Mouse (Mus musculus) forebrain, embryonic 14.5 days (tissue): Measurements from ENCODE around the gene Ppp3ca. TPM values are rescaled to one million over a fixed set of nuclear protein-coding genes. Genes with fewer than 3 reads are reported as not detected.

Source experiments
- ATAC-seq: fragments of 200-750 bp; cut with Nextera tagmentation; 2 replicates; pipeline ENCODE4 v1.8.0; 2017; ENCODE audit warnings: mild to moderate bottlenecking, moderate library complexity
- DNase-seq: peaks from one replicate; pipeline ENCODE4 v3.0.0-alpha.2; 2015; ENCODE audit warnings: low spot score
- H3K27ac ChIP-seq: fragments of 300-500 bp; sonication (generic); 2 replicates; pipeline ENCODE4 v1.5.1; 2014; ENCODE audit warnings: low read depth, mild to moderate bottlenecking, control low read depth, low read length, moderate library complexity
- H3K27me3 ChIP-seq: fragments of 300-500 bp; sonication (generic); replicated peaks from 2 replicates; pipeline ENCODE4 v1.6.1; 2014; ENCODE audit warnings: low read length, control low read depth, mixed read lengths; ENCODE audit not compliant: control insufficient read depth, insufficient read depth
- H3K36me3 ChIP-seq: fragments of 300-500 bp; sonication (generic); 2 replicates; pipeline ENCODE4 v1.6.1; 2014; ENCODE audit warnings: low read length, control low read depth; ENCODE audit not compliant: control insufficient read depth, insufficient read depth
- H3K4me1 ChIP-seq: fragments of 300-500 bp; sonication (generic); 2 replicates; pipeline ENCODE4 v1.6.1; 2014; ENCODE audit warnings: antibody characterized with exemption, low read length, control low read depth; ENCODE audit not compliant: control insufficient read depth, insufficient read depth
- H3K4me2 ChIP-seq: fragments of 300-500 bp; sonication (generic); 2 replicates; pipeline ENCODE4 v1.6.1; 2014; ENCODE audit warnings: mild to moderate bottlenecking, control low read depth, low read length
- H3K4me3 ChIP-seq: fragments of 300-500 bp; sonication (generic); 2 replicates; pipeline ENCODE4 v1.5.1; 2014; ENCODE audit warnings: low read depth, low read length, control low read depth
- H3K9ac ChIP-seq: fragments of 300-500 bp; sonication (generic); 2 replicates; pipeline ENCODE4 v1.6.1; 2014; ENCODE audit warnings: mild to moderate bottlenecking, low read length, control low read depth, moderate library complexity
- H3K9me3 ChIP-seq: fragments of 300-500 bp; sonication (generic); replicated peaks from 2 replicates; pipeline ENCODE4 v1.6.1; 2016; ENCODE audit warnings: low read length, control low read depth, mixed read lengths; ENCODE audit not compliant: control insufficient read depth
- WGBS: fragments of 180-500 bp; shearing (Covaris S2); extraction: QIAGEN DNeasy Blood & Tissue Kit; methylation state at CpG from one replicate; pipeline ENCODE4 v1.1.7; 2014; 5-methylcytosine and 5-hydroxymethylcytosine counted together
- polyA plus RNA-seq: library from polyadenylated mRNA; unstranded; fragments of >200 nt; fragmentation: Nextera tagmentation; extraction: Ambion mirVana; gene quantifications from 2 replicates; pipeline ENCODE4 v1.2.1, GENCODE M21; 2014

Gene Ppp3ca
- polyA plus RNA-seq, 1 experiment from 2014 or later = 84.4 TPM

DNA sequence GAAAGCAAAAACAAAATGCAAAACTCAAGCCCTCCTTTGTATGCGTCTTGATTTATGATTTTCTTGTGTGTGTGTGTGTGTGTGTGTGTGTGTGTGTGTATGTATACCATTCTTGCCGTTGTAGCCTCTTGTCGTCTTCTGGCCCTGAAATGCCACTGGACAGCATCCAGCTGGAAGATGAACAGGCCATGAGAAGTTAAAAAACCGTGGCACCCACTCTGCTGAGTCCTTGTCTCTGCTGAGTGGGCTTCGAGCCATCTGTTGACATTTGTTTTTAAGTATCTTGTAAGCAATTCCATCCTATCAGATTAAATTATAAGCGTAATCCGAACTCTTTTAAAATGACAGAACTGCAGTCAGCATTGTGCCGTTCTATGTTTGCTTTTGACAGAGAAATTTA, 8.5 kb downstream of the Ppp3ca start:
- Histone ChIP-seq H3K36me3 (no peaks in the 10 kb centered on the region), H3K9me3 (no peaks in the 10 kb centered on the region), H3K27ac (no peak overlapping the region), H3K4me1 (peaks cover 8% of the 10 kb centered on the region; the same call in 1 of the 2 replicates), H3K27me3 (no peaks in the 10 kb centered on the region), H3K9ac (no peak overlapping the region), H3K4me3 (no peak overlapping the region), H3K4me2 (no peak overlapping the region)
- 55% methylated on average over 8 of the region's 8 CpGs for WGBS
- ATAC-seq (0 out of 2 replicates have a peak, but pooled peaks have one; percentile 29), DNase-seq (peak; percentile 47)

DNA sequence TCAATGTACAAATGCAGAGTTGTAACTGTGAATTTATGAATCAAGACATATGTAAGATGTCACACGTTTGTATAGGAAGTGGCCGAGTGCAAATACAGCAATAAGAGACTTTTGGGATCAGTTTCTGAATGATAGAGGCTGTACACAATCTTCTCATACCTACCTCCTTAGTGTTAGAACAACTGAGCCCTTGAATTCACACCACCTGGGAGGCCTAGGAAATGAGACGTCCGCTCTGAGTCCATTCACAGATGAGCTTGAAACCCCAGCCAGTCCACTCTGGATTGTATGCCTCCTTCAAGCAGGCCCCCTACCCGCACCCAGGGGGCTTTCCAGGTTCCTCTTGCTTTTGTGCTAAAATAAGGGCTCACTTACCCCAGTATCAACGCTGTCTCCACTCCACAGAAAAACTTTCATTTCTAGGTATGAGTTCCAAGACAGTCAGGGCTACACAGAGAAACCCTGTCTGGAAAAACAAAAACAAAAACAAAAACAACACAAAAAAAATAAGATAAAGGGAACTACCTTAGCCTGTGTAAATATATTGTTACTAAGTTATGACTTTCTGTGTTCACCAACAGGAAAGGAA, 10.1 kb downstream of the Ppp3ca start:
- H3K27me3 ChIP-seq = no peaks in the 10 kb centered on the region
- no peak overlapping the region for H3K4me2 ChIP-seq
- no peak overlapping the region for H3K27ac ChIP-seq
- H3K36me3 ChIP-seq = no peaks in the 10 kb centered on the region
- no peak overlapping the region for H3K4me3 ChIP-seq
- ATAC-seq (no peak), DNase-seq (no peak)
- peaks cover 3% of the 10 kb centered on the region; the same call in 1 of the 2 replicates for H3K4me1 ChIP-seq
- WGBS = 61% methylated on average over 6 of the region's 6 CpGs
- no peaks in the 10 kb centered on the region for H3K9me3 ChIP-seq
- no peak overlapping the region for H3K9ac ChIP-seq

DNA sequence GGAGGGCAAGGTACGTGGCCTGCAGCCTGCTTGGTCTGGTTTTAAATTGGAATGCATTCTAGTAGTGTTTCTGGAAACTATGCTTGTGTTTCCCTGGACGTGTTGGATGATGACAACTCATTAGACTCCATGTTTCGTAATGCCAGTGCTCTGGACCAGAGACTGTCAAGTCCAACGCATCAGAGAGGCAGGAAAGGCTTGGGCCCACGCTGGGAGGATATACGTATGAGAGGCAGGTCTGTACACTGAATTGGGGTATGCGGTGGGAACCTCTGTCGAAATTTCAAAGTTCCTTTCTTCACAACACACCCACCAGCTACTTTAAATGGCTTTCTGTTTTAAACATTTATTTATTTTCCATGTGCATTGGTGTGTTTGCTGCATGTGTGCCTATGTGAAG, 12.3 kb downstream of the Ppp3ca start:
- 89% methylated on average over 8 of the region's 8 CpGs for WGBS
- DNase-seq = no peak

DNA sequence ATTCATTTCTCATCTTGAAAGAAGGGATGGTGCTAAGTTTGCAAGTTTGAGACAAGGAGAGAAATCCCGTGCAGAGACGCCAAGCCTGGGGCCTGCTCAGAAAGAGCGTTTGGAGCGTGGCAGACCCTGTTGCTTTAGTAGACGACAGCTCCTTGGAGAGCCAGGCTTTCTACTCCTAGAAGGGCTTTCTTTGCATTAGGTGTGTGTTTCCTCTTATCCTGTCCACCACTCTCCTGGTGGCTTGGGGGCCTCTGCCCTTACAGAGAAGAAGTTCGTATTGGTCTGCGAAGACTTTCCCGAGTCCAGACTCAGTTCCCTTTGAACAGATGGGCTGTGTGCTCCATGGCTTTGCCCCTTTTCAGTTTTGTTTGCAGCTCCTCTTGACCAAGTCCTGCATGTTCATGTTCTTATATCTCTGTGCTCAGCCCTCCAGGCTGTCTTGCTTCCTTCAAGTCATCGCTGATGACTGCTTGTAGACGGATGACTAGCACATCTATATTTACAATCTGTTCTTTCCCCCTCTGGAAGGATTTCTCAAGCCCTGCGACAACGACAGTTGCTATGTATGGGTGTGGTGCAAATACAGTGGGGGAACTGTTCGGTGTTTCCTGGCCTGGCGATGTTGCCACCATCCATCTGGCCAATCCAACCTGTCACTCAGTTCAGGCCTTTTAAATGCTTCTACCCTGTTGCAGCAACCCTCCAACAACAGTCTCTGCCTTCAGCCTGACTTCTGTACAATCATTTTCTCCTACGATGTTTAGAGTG, 14.5 kb downstream of the Ppp3ca start:
- WGBS = 90% methylated on average over 15 of the region's 15 CpGs
- H3K36me3 ChIP-seq = no peaks in the 10 kb centered on the region
- no peak overlapping the region for H3K9ac ChIP-seq
- no peaks in the 10 kb centered on the region for H3K9me3 ChIP-seq
- H3K4me3 ChIP-seq = no peak overlapping the region
- no peak overlapping the region for H3K4me2 ChIP-seq
- no peak for ATAC-seq
- no peaks in the 10 kb centered on the region for H3K27me3 ChIP-seq
- H3K4me1 ChIP-seq = peaks cover 3% of the 10 kb centered on the region; the same call in 1 of the 2 replicates
- no peak for DNase-seq
- H3K27ac ChIP-seq = no peak overlapping the region

More for the DNA sequence above, 12.3 kb downstream of the Ppp3ca start:
- Histone ChIP-seq H3K36me3 (no peaks in the 10 kb centered on the region), H3K27me3 (no peaks in the 10 kb centered on the region), H3K4me1 (peaks cover 3% of the 10 kb centered on the region; the same call in 1 of the 2 replicates), H3K9me3 (no peaks in the 10 kb centered on the region), H3K27ac (no peak overlapping the region), H3K4me2 (no peak overlapping the region), H3K4me3 (no peak overlapping the region), H3K9ac (no peak overlapping the region)
- no peak for ATAC-seq

DNA sequence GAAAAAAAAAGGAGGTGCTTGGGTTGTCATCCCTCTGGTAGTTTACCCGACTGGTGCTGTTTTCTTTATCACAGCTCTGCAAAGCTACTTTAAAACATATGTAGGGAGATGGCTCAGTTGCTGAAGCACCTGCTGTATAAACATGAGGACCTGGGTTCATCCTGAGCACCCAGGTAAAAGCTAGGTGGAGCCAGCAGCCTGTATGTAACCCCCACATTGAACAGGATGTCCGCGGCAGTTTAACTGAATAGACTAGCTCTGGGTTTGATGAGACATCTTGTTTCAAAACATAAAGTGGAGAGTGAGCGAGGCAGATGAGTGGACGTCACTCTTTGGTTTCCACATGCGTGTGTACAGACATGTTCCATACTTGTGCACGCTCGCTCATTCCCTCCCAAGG, 16.5 kb downstream of the Ppp3ca start:
- H3K4me1 ChIP-seq = no peaks in the 10 kb centered on the region
- 95% methylated on average over 8 of the region's 8 CpGs for WGBS

DNA sequence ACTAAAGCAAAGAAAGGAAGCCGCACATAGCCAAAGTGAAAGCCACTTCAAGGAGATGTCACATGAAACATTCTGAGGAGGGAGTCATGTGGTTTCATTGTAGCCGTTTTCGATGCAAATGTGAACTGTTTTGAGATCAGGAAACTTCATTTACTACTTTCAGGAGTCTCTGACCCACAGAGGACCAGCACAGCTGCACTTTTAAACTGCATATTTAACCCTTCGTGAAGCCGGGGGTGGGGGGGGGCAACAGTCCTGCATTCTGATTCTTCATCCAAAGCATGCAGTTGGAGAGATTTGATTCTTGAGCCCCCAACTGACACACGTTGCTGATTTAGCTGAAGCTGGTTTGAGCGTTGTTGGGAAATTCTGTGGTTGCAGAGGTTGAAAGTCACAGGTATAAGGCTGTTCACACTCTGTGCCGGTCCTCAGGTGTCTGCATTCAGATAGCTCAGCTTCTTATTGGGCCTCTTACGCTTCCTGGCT, 18.2 kb downstream of the Ppp3ca start:
- no peak for DNase-seq
- no peak overlapping the region for H3K4me3 ChIP-seq

More for the DNA sequence above, 16.5 kb downstream of the Ppp3ca start:
- DNase-seq (no peak), ATAC-seq (no peak)
- H3K4me2 ChIP-seq = no peak overlapping the region
- no peaks in the 10 kb centered on the region for H3K9me3 ChIP-seq
- H3K36me3 ChIP-seq = no peaks in the 10 kb centered on the region
- H3K27me3 ChIP-seq = no peaks in the 10 kb centered on the region
- no peak overlapping the region for H3K4me3 ChIP-seq
- no peak overlapping the region for H3K9ac ChIP-seq
- H3K27ac ChIP-seq = no peak overlapping the region

DNA sequence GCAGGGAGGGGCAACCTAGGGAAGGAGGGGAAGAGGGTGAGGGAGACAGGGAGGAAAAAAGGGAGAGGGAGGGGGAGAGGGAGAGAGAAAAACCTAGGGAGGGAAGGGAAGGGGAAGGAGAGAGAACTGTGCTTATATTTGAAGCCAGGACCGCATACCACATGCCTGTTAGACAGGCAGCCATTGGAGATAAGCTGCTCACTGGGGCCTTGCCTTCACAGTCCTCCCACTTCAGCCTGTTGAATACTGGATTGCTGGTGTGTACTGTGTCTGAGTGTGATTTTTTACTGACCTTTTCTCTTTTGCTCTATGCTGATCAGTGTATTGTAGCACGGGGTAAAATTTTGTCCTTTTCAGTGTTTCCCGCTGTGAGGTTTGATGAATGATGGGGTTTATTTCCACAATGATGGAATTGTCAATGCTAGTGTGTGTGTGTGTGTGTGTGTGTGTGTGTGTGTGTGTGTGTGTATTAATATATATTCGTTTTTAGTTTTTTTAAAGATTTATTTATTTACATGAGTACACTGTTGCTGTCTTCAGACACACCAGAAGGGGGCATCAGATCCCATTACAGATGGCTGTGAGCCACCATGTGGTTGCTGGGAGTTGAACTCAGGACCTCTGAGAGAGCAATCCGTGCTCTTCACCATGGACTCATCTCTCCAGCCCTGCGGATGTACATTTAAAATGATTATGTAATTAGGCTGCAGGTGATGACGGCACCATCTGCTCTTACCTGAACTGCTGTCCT, 20.0 kb downstream of the Ppp3ca start:
- WGBS = 89% methylated on average over 7 of the region's 7 CpGs
- ATAC-seq (peak; percentile 38; the same call in 1 of the 2 replicates), DNase-seq (no peak)
- Histone ChIP-seq H3K27ac (no peak overlapping the region), H3K4me3 (no peak overlapping the region), H3K4me1 (no peaks in the 10 kb centered on the region), H3K36me3 (no peaks in the 10 kb centered on the region), H3K4me2 (no peak overlapping the region), H3K27me3 (no peaks in the 10 kb centered on the region), H3K9me3 (no peaks in the 10 kb centered on the region), H3K9ac (no peak overlapping the region)

More for the DNA sequence above, 18.2 kb downstream of the Ppp3ca start:
- Histone ChIP-seq H3K4me1 (no peaks in the 10 kb centered on the region), H3K27me3 (no peaks in the 10 kb centered on the region), H3K9ac (no peak overlapping the region), H3K27ac (no peak overlapping the region), H3K36me3 (no peaks in the 10 kb centered on the region), H3K4me2 (no peak overlapping the region), H3K9me3 (no peaks in the 10 kb centered on the region)
- WGBS = 81% methylated on average over 9 of the region's 9 CpGs
- ATAC-seq = no peak

DNA sequence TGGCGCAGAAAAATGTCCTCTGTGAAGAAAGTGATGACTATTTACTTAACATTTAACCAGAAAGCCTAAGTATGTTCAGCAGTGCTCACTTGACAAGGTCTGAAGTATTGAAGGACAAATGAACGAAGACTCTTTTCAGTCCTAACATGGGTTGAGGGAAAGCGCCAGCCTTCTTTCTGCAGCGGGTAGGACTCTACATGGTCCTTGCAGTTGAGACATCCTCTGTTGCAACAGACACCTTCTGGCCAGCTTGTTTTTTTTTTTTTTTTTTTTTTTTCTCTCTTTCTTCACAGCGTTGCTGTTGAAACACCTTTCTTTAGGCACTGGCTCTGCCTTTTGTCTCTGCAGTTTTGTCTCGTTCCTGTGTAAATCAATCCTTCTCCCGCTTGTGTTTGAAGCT, 22.1 kb downstream of the Ppp3ca start:
- no peak for DNase-seq
- no peaks in the 10 kb centered on the region for H3K9me3 ChIP-seq
- no peak overlapping the region for H3K4me2 ChIP-seq
- no peak overlapping the region for H3K4me3 ChIP-seq
- ATAC-seq = no peak
- no peak overlapping the region for H3K27ac ChIP-seq
- no peaks in the 10 kb centered on the region for H3K4me1 ChIP-seq
- WGBS = 79% methylated on average over 7 of the region's 7 CpGs
- no peaks in the 10 kb centered on the region for H3K27me3 ChIP-seq
- no peaks in the 10 kb centered on the region for H3K36me3 ChIP-seq
- no peak overlapping the region for H3K9ac ChIP-seq
